Mouse (Mus musculus): Measurements from ENCODE around the gene Ccdc189.
"Not testable (repeated sequence)": the region's sequence is repeated elsewhere in the genome, so short reads cannot be mapped to it uniquely, and the experiment has no call there.

DNA sequence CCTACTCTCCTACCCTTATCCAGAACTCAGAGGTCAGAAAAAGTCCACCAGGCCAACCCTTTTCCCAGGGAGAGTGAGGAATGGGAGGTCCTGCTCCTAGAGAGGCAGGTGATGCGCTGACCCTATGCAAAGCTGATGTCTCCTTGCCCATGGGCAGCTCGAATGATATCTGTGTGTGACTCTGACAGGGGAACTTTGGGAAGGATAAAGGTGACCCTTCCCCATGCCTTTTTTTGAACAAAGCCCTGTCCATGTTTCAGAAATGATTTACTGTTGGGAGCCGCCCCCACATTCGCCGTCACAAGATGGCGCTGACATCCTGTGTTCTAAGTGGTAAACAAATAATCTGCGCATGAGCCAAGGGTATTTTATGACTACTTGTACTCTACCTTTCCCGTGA is 30.0 kb upstream of the Ccdc189 start:
- TF ChIP-seq TAL1, GATA1 (IDR thresholded peaks at IDR 0.05; ENCODE audit: low read length): not testable (repeated sequence)
